Mouse (Mus musculus) erythroblast, embryonic 14.5 days (primary cell): ENCODE measurements around the gene Psmd9. TPM values are rescaled to one million over a fixed set of nuclear protein-coding genes. Genes with fewer than 3 reads are reported as not detected.

ENCODE experiments used
- H3K27me3 ChIP-seq: 2 replicates; pipeline ENCODE4 v1.6.1; 2012; ENCODE audit warnings: inconsistent platforms; ENCODE audit not compliant: control insufficient read depth
- H3K36me3 ChIP-seq: 2 replicates; pipeline ENCODE4 v1.6.1; 2012; ENCODE audit warnings: mild to moderate bottlenecking, inconsistent platforms; ENCODE audit not compliant: control insufficient read depth
- H3K4me1 ChIP-seq: 2 replicates; pipeline ENCODE4 v1.6.1; 2012; ENCODE audit warnings: inconsistent platforms; ENCODE audit not compliant: control insufficient read depth
- H3K4me3 ChIP-seq: replicated peaks from 2 replicates; pipeline ENCODE3; 2012; ENCODE audit warnings: moderate library complexity, mild to moderate bottlenecking, inconsistent platforms
- H3K9me3 ChIP-seq: 2 replicates; pipeline ENCODE4 v1.6.1; 2012; ENCODE audit warnings: low read length, inconsistent platforms, mixed read lengths; ENCODE audit not compliant: control insufficient read depth
- GATA1 ChIP-seq: IDR thresholded peaks from 2 replicates; pipeline ENCODE4 v1.6.1; 2012; ENCODE audit warnings: low read length, inconsistent platforms, mixed read lengths
- TAL1 ChIP-seq: IDR thresholded peaks from 3 replicates; pipeline ENCODE4 v1.6.1; 2012; ENCODE audit warnings: low read length, inconsistent platforms, mixed read lengths
- polyA plus RNA-seq: library from polyadenylated mRNA; stranded (reverse); fragments of >175 nt; gene quantifications from 2 replicates; pipeline ENCODE4 v1.2.3, GENCODE M21; 2012

The Psmd9 gene
- polyA plus RNA-seq, 1 experiment = 28.4 TPM

DNA sequence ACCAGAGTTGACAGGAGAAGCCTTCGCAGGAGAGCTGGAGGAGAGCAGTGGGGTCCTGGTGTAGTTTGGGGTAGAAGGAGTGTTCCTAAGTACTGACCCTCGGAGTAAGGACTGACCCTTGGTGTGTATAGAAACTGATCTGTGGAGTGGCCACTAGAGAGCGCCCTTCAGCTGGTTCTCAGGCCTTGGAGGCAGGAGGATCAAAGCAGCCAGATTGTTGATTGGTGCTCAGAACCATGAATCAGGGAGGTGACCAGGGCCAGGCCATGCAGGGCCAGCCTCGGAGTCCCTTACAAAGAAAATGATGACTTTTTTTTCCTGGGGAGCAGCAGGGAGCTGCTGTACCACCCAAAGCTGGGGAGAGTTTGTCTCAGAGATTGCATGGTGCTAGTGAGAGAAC is 76.3 kb downstream of the Psmd9 start:
- H3K27me3 ChIP-seq = no peaks in the 10 kb centered on the region
- TF ChIP-seq TAL1 (no peak), GATA1 (no peak)
- H3K4me3 ChIP-seq = no peak overlapping the region
- no peaks in the 10 kb centered on the region for H3K4me1 ChIP-seq
- H3K36me3 ChIP-seq = peaks cover 79% of the 10 kb centered on the region
- no peaks in the 10 kb centered on the region for H3K9me3 ChIP-seq

DNA sequence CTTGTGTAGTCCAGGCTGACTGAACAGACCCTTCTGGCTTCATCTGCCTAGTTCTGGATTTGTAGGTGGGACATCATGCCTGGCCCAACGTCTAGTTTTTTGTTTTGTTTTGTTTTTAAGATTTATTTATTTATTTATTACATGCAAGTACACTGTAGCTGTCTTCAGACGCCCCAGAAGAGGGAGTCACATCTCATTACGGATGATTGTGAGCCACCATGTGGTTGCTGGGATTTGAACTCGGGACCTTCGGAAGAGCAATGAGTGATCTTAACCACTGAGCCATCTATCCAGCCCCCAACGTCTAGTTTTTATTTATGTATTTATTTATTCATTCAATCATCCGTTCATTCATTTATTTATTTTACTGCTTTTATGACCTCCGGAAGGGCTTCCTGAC is 82.2 kb downstream of the Psmd9 start:
- peaks cover 37% of the 10 kb centered on the region for H3K27me3 ChIP-seq
- no peaks in the 10 kb centered on the region for H3K9me3 ChIP-seq
- TF ChIP-seq GATA1 = no peak
- TF ChIP-seq TAL1 = no peak
- no peak overlapping the region for H3K4me3 ChIP-seq
- peaks cover 4% of the 10 kb centered on the region for H3K4me1 ChIP-seq
- H3K36me3 ChIP-seq = peaks cover 27% of the 10 kb centered on the region

DNA sequence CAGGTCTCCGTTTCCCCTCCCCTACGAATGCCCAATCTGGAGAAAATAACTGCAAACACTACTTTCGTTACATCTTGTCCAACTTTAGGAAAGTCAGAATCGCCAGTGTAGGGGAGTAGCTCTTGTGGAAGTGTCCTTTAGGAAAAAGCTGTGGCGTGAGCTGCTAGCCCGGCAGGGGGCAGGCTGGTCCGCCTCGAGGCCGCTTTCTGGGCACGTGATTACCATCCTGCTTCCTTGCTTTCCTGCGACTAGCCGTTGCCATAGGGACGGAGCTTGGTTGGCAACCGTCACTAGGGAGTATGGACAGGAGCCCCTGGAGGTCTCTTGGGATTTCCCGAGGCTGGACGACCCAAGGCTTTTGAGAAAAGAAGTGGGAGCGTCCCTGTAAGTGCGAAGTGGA is 82.6 kb downstream of the Psmd9 start, which contains the start of gene Wdr66:
TSS of gene Wdr66 (plus strand) at position 269 of the 400 bp plus-strand sequence.
- Histone ChIP-seq H3K4me1 (peaks cover 4% of the 10 kb centered on the region), H3K9me3 (no peaks in the 10 kb centered on the region), H3K36me3 (peaks cover 27% of the 10 kb centered on the region), H3K4me3 (no peak within 1 kb of the TSS), H3K27me3 (peaks cover 37% of the 10 kb centered on the region)
- no peak for TF ChIP-seq TAL1
- no peak for TF ChIP-seq GATA1

DNA sequence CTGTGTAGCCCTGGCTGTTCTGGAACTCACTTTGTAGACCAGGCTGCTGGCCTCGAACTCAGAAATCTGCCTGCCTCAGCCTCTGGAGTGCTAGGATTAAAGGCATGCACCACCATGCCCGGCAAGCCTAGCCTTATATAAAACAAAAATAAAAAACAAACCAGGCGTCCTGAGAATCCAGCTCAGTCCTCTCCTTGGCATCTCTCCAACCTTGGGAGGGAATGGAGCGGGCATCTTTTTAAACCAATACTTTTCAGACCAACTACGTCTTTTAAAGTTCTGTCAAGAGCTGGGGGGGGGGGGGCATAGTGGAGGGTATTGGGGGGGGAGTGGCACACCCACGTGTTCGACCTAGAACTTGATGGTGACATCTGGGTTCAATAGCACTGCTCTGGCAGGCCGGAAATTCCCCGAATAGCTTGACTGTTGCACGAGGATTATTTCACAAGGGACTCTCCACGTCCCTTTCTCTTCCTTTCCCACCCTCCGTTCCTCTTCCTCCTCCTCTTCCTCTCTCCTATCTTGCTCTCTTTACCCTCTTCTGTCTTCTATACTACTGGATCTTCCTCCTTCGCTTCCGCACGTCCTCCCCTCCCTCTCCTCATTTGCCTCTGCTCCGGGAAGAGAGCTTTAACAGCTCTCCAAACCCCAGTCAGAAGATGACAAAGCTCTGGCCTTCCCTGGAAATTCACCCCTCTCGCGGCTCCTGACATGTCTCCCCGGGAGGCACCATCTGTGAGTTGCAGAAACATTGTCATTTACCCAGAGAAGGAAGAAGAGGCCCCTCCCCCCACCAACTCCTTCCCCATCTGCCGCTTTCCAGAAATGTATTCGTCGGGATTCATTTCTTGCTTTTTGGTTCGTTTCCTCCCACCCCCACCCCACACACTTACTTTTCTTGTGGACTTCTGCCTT is 87.9 kb downstream of the Psmd9 start:
- no peak for TF ChIP-seq GATA1
- TF ChIP-seq TAL1 = no peak
- H3K36me3 ChIP-seq = no peaks in the 10 kb centered on the region
- no peaks in the 10 kb centered on the region for H3K9me3 ChIP-seq
- peaks cover 42% of the 10 kb centered on the region for H3K27me3 ChIP-seq
- H3K4me3 ChIP-seq = no peak overlapping the region
- peaks cover 3% of the 10 kb centered on the region for H3K4me1 ChIP-seq

DNA sequence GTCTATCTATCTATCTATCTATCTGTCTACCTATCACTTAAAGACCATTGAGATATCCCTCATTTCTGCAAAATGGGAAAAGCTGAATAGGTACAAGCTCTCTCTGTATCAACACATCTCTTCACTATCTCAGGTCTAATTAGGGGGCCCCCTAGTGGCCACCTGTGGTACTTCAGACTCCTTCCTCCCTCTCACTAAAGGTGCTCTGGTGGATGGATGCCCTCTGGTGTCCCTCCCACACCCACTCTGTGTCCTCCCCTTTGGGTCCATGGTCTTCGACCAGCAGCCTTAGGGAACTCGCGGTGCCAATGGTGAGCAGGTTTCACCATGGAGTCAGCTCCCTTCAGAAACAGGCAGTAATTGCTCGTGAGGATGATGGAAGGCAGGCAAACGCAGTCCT is 89.8 kb downstream of the Psmd9 start:
- H3K36me3 ChIP-seq = no peaks in the 10 kb centered on the region
- no peak overlapping the region for H3K4me3 ChIP-seq
- peaks cover 23% of the 10 kb centered on the region for H3K27me3 ChIP-seq
- H3K4me1 ChIP-seq = peaks cover 3% of the 10 kb centered on the region
- no peak for TF ChIP-seq GATA1
- no peak for TF ChIP-seq TAL1
- no peaks in the 10 kb centered on the region for H3K9me3 ChIP-seq

DNA sequence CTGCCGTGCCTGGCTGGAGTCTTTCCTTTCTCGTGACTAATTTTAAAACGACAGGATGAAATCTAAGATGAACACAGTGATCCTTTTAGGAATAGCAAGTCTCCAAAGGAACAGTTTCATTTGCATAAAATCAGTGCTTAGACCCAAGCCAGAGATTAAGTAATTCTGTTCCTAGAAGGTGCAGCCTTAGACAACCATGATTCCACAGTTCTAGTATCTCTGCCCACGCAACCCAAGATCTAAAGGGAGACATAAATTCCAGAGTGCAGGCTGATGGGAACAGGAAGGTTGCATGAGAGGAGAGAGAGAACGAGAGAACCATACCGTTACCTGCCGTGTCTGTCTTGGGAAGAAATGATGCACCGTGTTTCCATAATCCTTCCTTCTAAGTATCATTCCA is 91.5 kb downstream of the Psmd9 start:
- TF ChIP-seq TAL1 (no peak), GATA1 (no peak)
- Histone ChIP-seq H3K4me3 (no peak overlapping the region), H3K9me3 (no peaks in the 10 kb centered on the region), H3K36me3 (no peaks in the 10 kb centered on the region), H3K27me3 (peaks cover 12% of the 10 kb centered on the region), H3K4me1 (peaks cover 3% of the 10 kb centered on the region)

DNA sequence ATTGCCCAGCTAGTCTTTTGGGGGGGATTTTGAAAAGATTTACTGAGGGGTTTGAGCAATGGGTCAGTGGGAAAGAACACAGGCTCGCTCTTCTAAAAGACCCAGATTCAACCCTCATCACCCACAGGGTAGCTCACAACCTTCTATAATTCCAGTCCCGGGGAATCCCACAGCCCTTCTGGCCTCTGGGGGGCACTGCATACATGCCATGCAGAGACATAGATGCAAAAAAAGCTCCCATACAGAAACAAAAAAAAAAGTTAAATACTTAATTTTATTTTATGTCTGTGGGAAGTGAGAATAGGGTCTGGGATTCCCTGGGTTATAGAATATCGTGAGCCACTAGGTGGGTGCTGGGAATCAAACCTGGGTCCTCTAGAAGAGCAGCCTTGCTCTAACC is 97.7 kb downstream of the Psmd9 start:
- Histone ChIP-seq H3K4me3 (no peak overlapping the region), H3K9me3 (peaks cover 2% of the 10 kb centered on the region; the same call in 1 of the 2 replicates), H3K36me3 (no peaks in the 10 kb centered on the region), H3K27me3 (no peaks in the 10 kb centered on the region), H3K4me1 (no peaks in the 10 kb centered on the region)
- no peak for TF ChIP-seq GATA1

DNA sequence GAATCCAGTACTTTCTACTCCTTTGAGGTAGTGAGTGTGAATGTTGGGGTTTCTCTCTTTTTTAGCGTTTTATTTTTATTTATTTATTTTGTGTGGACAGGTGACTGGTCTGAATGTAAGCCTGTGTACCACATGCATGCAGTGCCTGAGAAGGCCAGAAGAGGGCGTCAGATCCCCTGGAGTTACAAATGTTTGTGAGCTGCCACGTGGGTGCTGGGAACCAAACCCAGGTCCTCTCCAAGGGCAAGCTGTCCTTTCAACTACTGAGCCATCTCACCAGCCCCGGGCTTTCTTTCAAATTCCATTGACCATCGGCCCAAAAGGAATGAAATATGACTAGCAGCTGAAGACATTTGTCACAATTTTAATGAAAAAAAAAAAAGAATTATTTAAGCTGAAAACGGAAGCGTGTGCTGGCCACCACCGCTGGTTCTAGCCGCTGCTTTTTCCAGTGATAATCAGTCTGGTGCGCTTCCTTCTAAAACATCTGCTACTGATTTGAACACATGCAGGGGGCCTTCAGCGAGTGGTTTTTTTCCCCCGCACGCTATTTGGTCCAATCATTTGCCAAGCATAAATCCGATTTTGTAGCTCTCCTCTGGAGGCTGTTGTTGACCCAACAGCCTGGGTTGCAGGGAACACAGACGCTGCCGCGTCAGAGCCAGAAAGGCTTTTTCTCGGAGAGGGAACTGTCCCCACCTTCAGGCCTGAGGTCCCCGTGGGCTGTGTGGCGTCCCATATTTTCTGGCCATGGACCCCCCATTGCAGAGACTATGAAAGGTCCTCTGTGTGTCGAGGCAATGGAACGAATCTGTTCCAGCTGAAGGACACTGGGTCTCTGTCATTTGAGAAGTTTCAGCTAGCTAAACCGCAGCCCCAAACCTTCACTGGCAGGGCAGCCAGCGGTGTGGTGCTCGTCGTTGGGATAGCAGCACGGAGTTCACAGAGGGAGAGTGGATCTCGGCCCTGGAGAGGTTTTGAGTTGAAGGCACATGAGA is 99.6 kb downstream of the Psmd9 start:
- TF ChIP-seq GATA1 = no peak
- no peak for TF ChIP-seq TAL1
- H3K36me3 ChIP-seq = no peaks in the 10 kb centered on the region
- no peaks in the 10 kb centered on the region for H3K27me3 ChIP-seq
- H3K4me1 ChIP-seq = no peaks in the 10 kb centered on the region
- H3K9me3 ChIP-seq = peaks cover 2% of the 10 kb centered on the region; the same call in 1 of the 2 replicates
- no peak overlapping the region for H3K4me3 ChIP-seq

DNA sequence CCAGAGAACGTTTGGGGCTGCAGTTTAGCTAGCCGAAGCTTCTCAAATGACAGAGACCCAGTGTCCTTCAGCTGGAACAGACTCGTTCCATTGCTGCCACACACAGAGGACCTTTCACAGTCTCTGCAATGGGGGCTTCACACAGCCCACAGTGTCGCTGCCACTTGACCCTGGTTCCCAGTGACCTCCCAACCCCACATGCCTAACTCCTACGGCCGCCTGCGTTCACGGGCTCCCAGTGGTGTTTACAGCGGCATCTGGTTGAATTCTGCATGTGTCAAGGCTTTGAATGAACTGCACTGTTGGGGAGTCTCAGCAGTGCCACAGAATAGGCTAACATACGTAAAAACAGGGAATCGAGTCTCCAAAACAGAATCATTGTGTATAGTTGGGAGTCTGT is 101.7 kb downstream of the Psmd9 start:
- Histone ChIP-seq H3K27me3 (no peaks in the 10 kb centered on the region), H3K36me3 (no peaks in the 10 kb centered on the region), H3K4me1 (no peaks in the 10 kb centered on the region), H3K4me3 (no peak overlapping the region), H3K9me3 (peaks cover 2% of the 10 kb centered on the region; the same call in 1 of the 2 replicates)
- TF ChIP-seq GATA1 = no peak
- TF ChIP-seq TAL1 = no peak
